Mouse (Mus musculus) hindbrain, embryonic 13.5 days (tissue): Measurements from ENCODE around the gene Lin54. TPM values are rescaled to one million over a fixed set of nuclear protein-coding genes. Genes with fewer than 3 reads are reported as not detected.

Source experiments
- ATAC-seq: fragments of 200-750 bp; cut with Nextera tagmentation; 2 replicates; pipeline ENCODE4 v1.8.0; 2017; ENCODE audit warnings: moderate TSS enrichment; ENCODE audit not compliant: low FRiP score
- H3K27ac ChIP-seq: fragments of 300-500 bp; sonication (generic); 2 replicates; pipeline ENCODE4 v1.5.1; 2015; ENCODE audit warnings: inconsistent platforms, mild to moderate bottlenecking, moderate library complexity
- H3K27me3 ChIP-seq: fragments of 300-500 bp; sonication (generic); 2 replicates; pipeline ENCODE4 v1.6.1; 2015; ENCODE audit warnings: mild to moderate bottlenecking, inconsistent platforms
- H3K36me3 ChIP-seq: fragments of 300-500 bp; sonication (generic); 2 replicates; pipeline ENCODE4 v1.6.1; 2015; ENCODE audit warnings: mild to moderate bottlenecking, inconsistent platforms
- H3K4me1 ChIP-seq: fragments of 300-500 bp; sonication (generic); replicated peaks from 2 replicates; pipeline ENCODE4 v1.6.1; 2015; ENCODE audit warnings: inconsistent platforms
- H3K4me2 ChIP-seq: fragments of 300-500 bp; sonication (generic); 2 replicates; pipeline ENCODE4 v1.6.1; 2015; ENCODE audit warnings: inconsistent platforms, mild to moderate bottlenecking, moderate library complexity
- H3K4me3 ChIP-seq: fragments of 300-500 bp; sonication (generic); 2 replicates; pipeline ENCODE4 v1.5.1; 2015; ENCODE audit warnings: mild to moderate bottlenecking, inconsistent platforms
- H3K9ac ChIP-seq: fragments of 300-500 bp; sonication (generic); 2 replicates; pipeline ENCODE4 v1.6.1; 2015; ENCODE audit warnings: mild to moderate bottlenecking, inconsistent platforms
- H3K9me3 ChIP-seq: fragments of 300-500 bp; sonication (generic); 2 replicates; pipeline ENCODE4 v1.6.1; 2016; ENCODE audit warnings: inconsistent platforms
- WGBS: fragments of 180-500 bp; shearing (Covaris S2); methylation state at CpG from one replicate; pipeline ENCODE4 v1.1.7; 2015; 5-methylcytosine and 5-hydroxymethylcytosine counted together
- polyA plus RNA-seq: library from polyadenylated mRNA; unstranded; fragments of >200 nt; fragmentation: Nextera tagmentation; extraction: Ambion mirVana; gene quantifications from 2 replicates; pipeline ENCODE4 v1.2.1, GENCODE M21; 2015

Gene Lin54
- 8.3 and 8.4 TPM in 2 replicates for polyA plus RNA-seq

DNA sequence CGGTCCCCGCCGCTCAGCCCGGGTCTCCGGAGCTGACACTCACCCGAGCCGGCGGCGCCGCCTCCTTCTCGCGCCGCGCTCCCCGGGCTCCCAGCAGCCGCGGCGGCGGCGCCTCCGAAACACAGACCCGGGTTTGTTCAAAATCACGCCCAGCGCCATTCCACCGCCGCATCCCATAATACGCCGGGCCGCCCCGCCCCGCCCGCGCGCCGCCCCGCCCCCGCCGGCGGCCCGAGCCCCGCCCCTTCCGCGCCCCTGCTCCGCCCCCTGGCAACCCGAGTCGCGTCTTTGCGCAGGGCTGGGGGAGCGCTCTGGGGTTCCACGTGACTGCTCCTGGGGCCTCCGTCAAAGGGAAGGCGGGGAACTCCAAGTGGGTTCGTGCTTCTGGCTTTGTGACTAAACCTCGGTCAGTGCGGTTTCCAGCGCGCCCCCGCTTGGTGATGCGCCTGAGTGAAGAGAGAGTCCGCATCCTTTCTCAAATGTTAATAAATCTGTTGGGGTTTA, at the start of gene Lin54:
Gene Lin54 (minus strand): TSS at position 182 of the 504 bp plus-strand sequence.
- Histone ChIP-seq H3K27me3 (no peaks in the 10 kb centered on the region), H3K27ac (peak within 1 kb of the TSS; percentile 78), H3K4me1 (peaks cover 22% of the 10 kb centered on the region), H3K4me3 (peak within 1 kb of the TSS; percentile 84), H3K36me3 (no peaks in the 10 kb centered on the region), H3K9ac (peak within 1 kb of the TSS; percentile 72), H3K4me2 (peak within 1 kb of the TSS; percentile 93), H3K9me3 (no peaks in the 10 kb centered on the region)
- peak; percentile 94 for ATAC-seq
- WGBS, result 0% methylated on average over 24 of the region's 60 CpGs

GRCm38 (mm10) chr5:100550151-100550550, 49.7 kb upstream of the Lin54 start:
- H3K36me3 ChIP-seq, result peaks cover 48% of the 10 kb centered on the region
- WGBS, result 93% methylated on average over 1 of the region's 1 CpGs
- no peak for ATAC-seq
- no peaks in the 10 kb centered on the region for H3K4me1 ChIP-seq
- no peaks in the 10 kb centered on the region for H3K27me3 ChIP-seq
- H3K9me3 ChIP-seq, result no peaks in the 10 kb centered on the region
- no peak overlapping the region for H3K4me3 ChIP-seq
- no peak overlapping the region for H3K9ac ChIP-seq
- no peak overlapping the region for H3K27ac ChIP-seq
- H3K4me2 ChIP-seq, result no peak overlapping the region

DNA sequence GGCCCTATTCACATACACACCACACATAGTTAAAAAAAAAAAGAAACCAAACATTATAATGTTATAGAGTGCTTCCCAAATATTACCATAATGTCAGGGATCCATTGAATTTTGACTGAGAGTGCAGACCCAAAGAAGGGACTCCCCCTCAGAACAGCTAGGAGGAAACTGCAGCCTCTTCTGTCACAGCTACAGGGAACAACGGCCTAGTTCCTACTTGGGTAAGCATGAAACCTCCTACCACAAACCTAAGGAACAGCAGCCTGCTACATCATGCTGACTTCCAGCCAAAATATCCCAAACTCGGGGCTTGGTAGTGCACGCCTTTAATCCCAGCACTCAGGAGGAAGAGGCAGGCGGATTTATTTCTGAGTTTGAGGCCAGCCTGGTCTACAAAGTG, 48.9 kb upstream of the Lin54 start:
- Histone ChIP-seq H3K36me3 (peaks cover 56% of the 10 kb centered on the region), H3K4me1 (no peaks in the 10 kb centered on the region), H3K27me3 (no peaks in the 10 kb centered on the region), H3K4me2 (no peak overlapping the region), H3K9me3 (no peaks in the 10 kb centered on the region), H3K9ac (no peak overlapping the region), H3K4me3 (no peak overlapping the region), H3K27ac (no peak overlapping the region)
- 97% methylated on average over 4 of the region's 4 CpGs for WGBS
- no peak for ATAC-seq

DNA sequence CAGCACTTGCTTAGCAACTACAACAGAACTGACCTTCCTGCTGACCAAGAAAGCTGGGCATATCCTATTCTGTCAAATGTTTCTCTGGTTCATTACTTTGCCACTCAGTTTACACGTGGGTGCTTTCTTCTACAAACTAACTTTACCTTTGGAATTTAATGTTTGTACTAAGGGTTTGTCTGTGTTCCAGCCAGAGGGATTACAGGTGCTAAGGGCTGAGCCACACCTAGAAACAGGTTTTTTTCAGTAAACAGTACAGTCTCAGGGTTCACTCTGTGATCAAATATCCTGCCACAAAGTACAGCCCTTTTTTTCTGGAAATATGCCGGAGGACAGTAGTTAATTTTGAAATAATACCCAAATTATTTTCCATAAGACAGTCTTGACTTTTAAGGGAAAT, 47.8 kb upstream of the Lin54 start:
- no peak overlapping the region for H3K9ac ChIP-seq
- H3K36me3 ChIP-seq, result peaks cover 66% of the 10 kb centered on the region
- H3K9me3 ChIP-seq, result no peaks in the 10 kb centered on the region
- 90% methylated on average over 2 of the region's 2 CpGs for WGBS
- H3K27ac ChIP-seq, result no peak overlapping the region
- H3K4me2 ChIP-seq, result no peak overlapping the region
- no peak overlapping the region for H3K4me3 ChIP-seq
- no peaks in the 10 kb centered on the region for H3K27me3 ChIP-seq
- no peaks in the 10 kb centered on the region for H3K4me1 ChIP-seq
- ATAC-seq, result no peak

GRCm38 (mm10) chr5:100546294-100547080, 46.0 kb upstream of the Lin54 start:
- H3K27me3 ChIP-seq, result no peaks in the 10 kb centered on the region
- H3K4me1 ChIP-seq, result no peaks in the 10 kb centered on the region
- WGBS, result 92% methylated on average over 6 of the region's 6 CpGs
- no peak for ATAC-seq
- H3K9ac ChIP-seq, result no peak overlapping the region
- no peak overlapping the region for H3K4me2 ChIP-seq
- H3K27ac ChIP-seq, result no peak overlapping the region
- H3K4me3 ChIP-seq, result no peak overlapping the region
- H3K36me3 ChIP-seq, result peaks cover 81% of the 10 kb centered on the region
- no peaks in the 10 kb centered on the region for H3K9me3 ChIP-seq

GRCm38 (mm10) chr5:100536638-100537037, 36.2 kb upstream of the Lin54 start:
- Histone ChIP-seq H3K4me1 (no peaks in the 10 kb centered on the region), H3K4me2 (no peak overlapping the region), H3K27ac (no peak overlapping the region), H3K4me3 (no peak overlapping the region), H3K9ac (no peak overlapping the region), H3K9me3 (no peaks in the 10 kb centered on the region), H3K27me3 (no peaks in the 10 kb centered on the region), H3K36me3 (peaks cover 66% of the 10 kb centered on the region)
- 95% methylated on average over 3 of the region's 3 CpGs for WGBS
- ATAC-seq, result no peak

GRCm38 (mm10) chr5:100535826-100536225, 35.4 kb upstream of the Lin54 start:
- no peak overlapping the region for H3K4me2 ChIP-seq
- no peaks in the 10 kb centered on the region for H3K9me3 ChIP-seq
- H3K4me3 ChIP-seq, result no peak overlapping the region
- no peak overlapping the region for H3K27ac ChIP-seq
- H3K9ac ChIP-seq, result no peak overlapping the region
- 86% methylated on average over 7 of the region's 7 CpGs for WGBS
- H3K27me3 ChIP-seq, result no peaks in the 10 kb centered on the region
- H3K4me1 ChIP-seq, result no peaks in the 10 kb centered on the region
- peaks cover 68% of the 10 kb centered on the region for H3K36me3 ChIP-seq
- no peak for ATAC-seq

GRCm38 (mm10) chr5:100526164-100526563, 25.7 kb upstream of the Lin54 start:
- ATAC-seq, result no peak
- Histone ChIP-seq H3K27me3 (no peaks in the 10 kb centered on the region), H3K4me1 (no peaks in the 10 kb centered on the region), H3K4me2 (no peak overlapping the region), H3K36me3 (peaks cover 35% of the 10 kb centered on the region), H3K27ac (no peak overlapping the region), H3K9ac (no peak overlapping the region), H3K4me3 (no peak overlapping the region), H3K9me3 (no peaks in the 10 kb centered on the region)
- 89% methylated on average over 7 of the region's 7 CpGs for WGBS

DNA sequence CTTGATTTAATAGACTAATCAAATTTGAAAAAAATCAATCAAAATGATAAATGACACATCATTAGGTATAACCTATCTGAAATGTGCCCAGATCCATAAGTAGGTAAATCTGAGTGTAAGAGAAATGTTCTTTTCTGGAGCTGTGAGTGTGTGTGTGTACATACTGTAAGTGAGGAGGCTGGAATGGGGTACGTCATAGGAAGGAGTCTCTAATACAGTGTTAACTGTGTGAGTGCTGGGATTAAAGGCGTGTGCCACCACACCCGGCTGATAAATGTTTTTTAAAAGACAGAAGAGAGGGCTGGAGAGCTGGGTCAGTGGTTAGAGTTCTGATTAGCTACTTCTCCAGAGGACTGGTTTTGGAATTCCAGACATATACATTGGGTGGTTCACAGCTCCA, 25.2 kb upstream of the Lin54 start:
- 84% methylated on average over 3 of the region's 3 CpGs for WGBS
- H3K4me2 ChIP-seq, result no peak overlapping the region
- H3K4me3 ChIP-seq, result no peak overlapping the region

DNA sequence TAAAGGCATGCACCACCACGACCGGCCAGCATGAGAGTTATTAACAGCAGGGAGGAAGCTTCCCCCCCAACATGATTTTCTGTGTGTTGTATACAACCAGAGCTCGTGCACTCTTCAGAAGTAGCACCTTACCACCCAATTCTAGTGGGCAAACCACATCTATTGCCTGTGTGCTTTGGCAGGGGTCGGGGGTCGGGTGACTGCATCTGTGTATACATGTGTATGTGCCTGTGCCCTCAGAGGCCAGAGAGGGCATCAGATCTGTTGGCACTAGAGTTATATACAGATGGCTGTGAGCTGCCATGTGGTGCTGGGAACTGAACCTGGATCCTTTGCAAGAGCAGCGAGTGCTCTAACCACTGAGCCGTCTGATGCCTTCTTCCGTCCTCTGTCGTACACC, 24.5 kb upstream of the Lin54 start:
- ATAC-seq, result no peak
- H3K4me3 ChIP-seq, result no peak overlapping the region
- H3K27ac ChIP-seq, result no peak overlapping the region
- H3K27me3 ChIP-seq, result no peaks in the 10 kb centered on the region
- H3K4me2 ChIP-seq, result no peak overlapping the region
- H3K36me3 ChIP-seq, result peaks cover 23% of the 10 kb centered on the region
- H3K9me3 ChIP-seq, result no peaks in the 10 kb centered on the region
- WGBS, result 96% methylated on average over 9 of the region's 9 CpGs
- H3K9ac ChIP-seq, result no peak overlapping the region
- peaks cover 7% of the 10 kb centered on the region for H3K4me1 ChIP-seq

More for the DNA sequence above, 25.2 kb upstream of the Lin54 start:
- Histone ChIP-seq H3K27ac (no peak overlapping the region), H3K9ac (no peak overlapping the region), H3K36me3 (peaks cover 30% of the 10 kb centered on the region), H3K4me1 (peaks cover under 1% of the 10 kb centered on the region; the same call in 1 of the 2 replicates), H3K27me3 (no peaks in the 10 kb centered on the region), H3K9me3 (no peaks in the 10 kb centered on the region)
- no peak for ATAC-seq

GRCm38 (mm10) chr5:100523331-100523730, 22.9 kb upstream of the Lin54 start:
- H3K27me3 ChIP-seq, result no peaks in the 10 kb centered on the region
- H3K9ac ChIP-seq, result no peak overlapping the region
- H3K36me3 ChIP-seq, result peaks cover 9% of the 10 kb centered on the region
- H3K4me1 ChIP-seq, result peaks cover 16% of the 10 kb centered on the region
- no peak overlapping the region for H3K4me3 ChIP-seq
- no peak for ATAC-seq
- H3K27ac ChIP-seq, result no peak overlapping the region
- H3K4me2 ChIP-seq, result no peak overlapping the region
- 89% methylated on average over 1 of the region's 1 CpGs for WGBS
- H3K9me3 ChIP-seq, result no peaks in the 10 kb centered on the region

GRCm38 (mm10) chr5:100520223-100520622, 19.8 kb upstream of the Lin54 start:
- WGBS, result 94% methylated on average over 2 of the region's 2 CpGs
- Histone ChIP-seq H3K4me3 (no peak overlapping the region), H3K27ac (no peak overlapping the region)

GRCm38 (mm10) chr5:100519027-100519411, 18.6 kb upstream of the Lin54 start:
- Histone ChIP-seq H3K4me1 (peaks cover 22% of the 10 kb centered on the region), H3K36me3 (0 out of 2 replicates have a peak, but pooled peaks cover 4% of the 10 kb centered on the region), H3K9ac (peak overlapping the region; percentile 88), H3K27ac (no peak overlapping the region; the same call in 1 of the 2 replicates), H3K4me3 (peak overlapping the region; percentile 81), H3K4me2 (peak overlapping the region; percentile 82), H3K27me3 (peaks cover 17% of the 10 kb centered on the region), H3K9me3 (no peaks in the 10 kb centered on the region)
- WGBS, result 7% methylated on average over 5 of the region's 5 CpGs
- no peak for ATAC-seq

More at GRCm38 (mm10) chr5:100520223-100520622, 19.8 kb upstream of the Lin54 start:
- Histone ChIP-seq H3K4me1 (peaks cover 22% of the 10 kb centered on the region), H3K9ac (no peak overlapping the region), H3K4me2 (peak overlapping the region; percentile 82; the same call in 1 of the 2 replicates), H3K27me3 (peaks cover 8% of the 10 kb centered on the region; the same call in 1 of the 2 replicates), H3K36me3 (peaks cover 8% of the 10 kb centered on the region), H3K9me3 (no peaks in the 10 kb centered on the region)
- ATAC-seq, result no peak
